In genomic region chr11:87677756-87678155, GRCm38 (mm10) we compare ENCODE assay signal across 26 mouse cellular contexts. TPM values are rescaled to one million over a fixed set of nuclear protein-coding genes. Genes with fewer than 3 reads are reported as not detected.
DNase-seq lines count a peak whose midpoint lies in the region; ATAC-seq and TF ChIP-seq lines count a peak whose summit lies in the region.
"Had no signal": no experiment of that assay in that cellular context is flagged by ENCODE, and none has a peak within 500 bp of the region (broad histone marks: within the 10 kb centered on the region; RNA-seq: fewer than 3 reads in every experiment).

No protein-coding gene starts in this region.

- WGBS in lung, embryonic 15.5 days = 41% methylated on average over 5 of the region's 5 CpGs
- WGBS in lung, adult 2 months = 55% methylated on average over 5 of the region's 5 CpGs
- WGBS in small intestine, adult 2 months = 28% methylated on average over 5 of the region's 5 CpGs

- no peak overlapping the region for H3K9ac ChIP-seq in lung, embryonic 15.5 days
- H3K9ac ChIP-seq: forebrain, embryonic 13.5 days; liver, postnatal 0 days; midbrain, embryonic 15.5 days; neural tube, embryonic 12.5 days had no signal

- no peak for TF ChIP-seq CTCF in lung, adult 2 months (IDR thresholded peaks at IDR 0.05; ENCODE audit: insufficient read depth, low read length)
- no peak for TF ChIP-seq CTCF in small intestine, adult 2 months (IDR thresholded peaks at IDR 0.05; ENCODE audit: extremely low read depth, insufficient read length, insufficient replicate concordance, low read depth, low read length)

- DNase-seq in lung, adult 2 months = no peak
- DNase-seq in R1 (ENCODE audit: low read depth, low spot score) = peak; percentile 54
- no peak for DNase-seq in gastrocnemius, adult 8-10 months (ENCODE audit: low spot score in 2 of 2)
- no peak for DNase-seq in kidney, adult 9 months
- DNase-seq in right cerebral cortex, adult 2 months (ENCODE audit: low spot score in 2 of 2) = no peak
- DNase-seq: adrenal gland, adult 2 months; cerebellum, adult 11 months; cerebellum, adult 9-11 months; gastrocnemius, adult 2 months; heart, postnatal 10 days; kidney, postnatal 25 days; layer of hippocampus, postnatal 36 days; liver, postnatal 0 days; right cerebral cortex, adult 18-20 months; thymus, postnatal 25 days had no signal

- H3K4me2 ChIP-seq in lung, embryonic 15.5 days = 0 out of 2 replicates have a peak overlapping the region, but pooled peaks have one; percentile 8
- H3K4me2 ChIP-seq: forebrain, embryonic 13.5 days; heart, embryonic 11.5 days; midbrain, embryonic 15.5 days; neural tube, embryonic 12.5 days had no signal

- no peak overlapping the region for H3K4me3 ChIP-seq in lung, embryonic 15.5 days
- H3K4me3 ChIP-seq in lung, adult 2 months (replicated peaks; ENCODE audit: extremely low read depth, low read depth, low read length) = no peak overlapping the region
- H3K4me3 ChIP-seq in small intestine, adult 2 months (ENCODE audit: low read depth, low read length) = peak overlapping the region; percentile 10; the same call in 1 of the 2 replicates
- H3K4me3 ChIP-seq: forebrain, embryonic 13.5 days; gastrocnemius, adult 2 months; layer of hippocampus, adult 2 months; midbrain, embryonic 15.5 days; neural tube, embryonic 12.5 days had no signal

- TF ChIP-seq POLR2A in lung, adult 2 months (IDR thresholded peaks at IDR 0.05; ENCODE audit: borderline replicate concordance, extremely low read depth, low read depth, low read length) = no peak
- no peak for TF ChIP-seq POLR2A in small intestine, adult 2 months (IDR thresholded peaks at IDR 0.05; ENCODE audit: low read depth, low read length)

- no peak for ATAC-seq in lung, embryonic 15.5 days (ENCODE audit: borderline replicate concordance, extremely low read depth, low FRiP score, low TSS enrichment)
- ATAC-seq: forebrain, embryonic 13.5 days; hindbrain, postnatal 0 days; intestine, embryonic 16.5 days; liver, postnatal 0 days; midbrain, embryonic 15.5 days had no signal

- H3K27ac ChIP-seq in lung, embryonic 15.5 days = peak overlapping the region; percentile 51; the same call in 1 of the 2 replicates
- H3K27ac ChIP-seq in small intestine, adult 2 months (ENCODE audit: insufficient read depth, low read depth, low read length) = 0 out of 2 replicates have a peak overlapping the region, but pooled peaks have one; percentile 39
- H3K27ac ChIP-seq: forebrain, embryonic 13.5 days; gastrocnemius, adult 2 months; hindbrain, postnatal 0 days; layer of hippocampus, adult 2 months; macrophage; midbrain, embryonic 15.5 days; neural tube, embryonic 12.5 days had no signal

- H3K36me3 ChIP-seq in lung, embryonic 15.5 days = no peaks in the 10 kb centered on the region
- H3K36me3 ChIP-seq in small intestine, adult 2 months (ENCODE audit: control insufficient read depth, insufficient read depth, low read length) = 0 out of 2 replicates have a peak, but pooled peaks cover 4% of the 10 kb centered on the region
- H3K36me3 ChIP-seq: midbrain, embryonic 15.5 days; neural tube, embryonic 12.5 days had no signal

- H3K4me1 ChIP-seq in lung, embryonic 15.5 days = 0 out of 2 replicates have a peak, but pooled peaks cover 7% of the 10 kb centered on the region
- H3K4me1 ChIP-seq in lung, adult 2 months (ENCODE audit: control insufficient read depth, insufficient read depth, low read length) = peaks cover 4% of the 10 kb centered on the region
- peaks cover 25% of the 10 kb centered on the region; the same call in 1 of the 2 replicates for H3K4me1 ChIP-seq in small intestine, adult 2 months (ENCODE audit: control insufficient read depth, insufficient read depth, insufficient read length, low read length)
- H3K4me1 ChIP-seq: forebrain, embryonic 13.5 days; midbrain, embryonic 15.5 days; neural tube, embryonic 12.5 days had no signal

- no peaks in the 10 kb centered on the region for H3K9me3 ChIP-seq in lung, embryonic 15.5 days
- H3K9me3 ChIP-seq: forebrain, embryonic 13.5 days; midbrain, embryonic 15.5 days; neural tube, embryonic 12.5 days had no signal

- no peaks in the 10 kb centered on the region for H3K27me3 ChIP-seq in lung, embryonic 15.5 days
- no peaks in the 10 kb centered on the region for H3K27me3 ChIP-seq in small intestine, adult 2 months (ENCODE audit: control insufficient read depth, insufficient read depth, low read length)
- H3K27me3 ChIP-seq: forebrain, embryonic 13.5 days; midbrain, embryonic 15.5 days; neural tube, embryonic 12.5 days had no signal

RNA-seq across cellular contexts. Expression of gene Rnf43, which starts 15.2 kb away (rescaled TPM):
- polyA plus RNA-seq in lung, embryonic 15.5 days (2015; fragmentation: Nextera tagmentation; extraction: Ambion mirVana) = 14.3 and 16.4 TPM in 2 replicates
- 10.5 and 12.6 TPM in 2 replicates for polyA plus RNA-seq in lung, adult 2 months (2012; rRNA removed)
- polyA plus RNA-seq in small intestine, adult 2 months (2012; rRNA removed) = 16.3 and 19.6 TPM in 2 replicates
- total RNA-seq in gastrocnemius, adult 8-10 months (2022) = 1 to 10 TPM in 3 of 4 experiments, under 1 TPM in 1; 0.92 to 1.7 (median 1.6) TPM
- polyA plus RNA-seq: C2C12 had no signal

RNA-seq across cellular contexts. Expression of gene Supt4a, which starts 59.6 kb away (rescaled TPM):
- 144 and 155 TPM in 2 replicates for polyA plus RNA-seq in lung, embryonic 15.5 days (2015; fragmentation: Nextera tagmentation; extraction: Ambion mirVana)
- 44.7 and 73.4 TPM in 2 replicates for polyA plus RNA-seq in lung, adult 2 months (2012; rRNA removed)
- polyA plus RNA-seq in small intestine, adult 2 months (2012; rRNA removed) = 21.5 and 43.3 TPM in 2 replicates
- total RNA-seq in gastrocnemius, adult 8-10 months (2022) = 10 to 100 TPM; 33.6 to 41.0 (median 36.9) TPM
